Mouse (Mus musculus): ENCODE results near the gene Htr5b. TPM values are rescaled to one million over a fixed set of nuclear protein-coding genes. Genes with fewer than 3 reads are reported as not detected.

The Htr5b gene
- polyA plus RNA-seq (2021) = not detected

- no peak for DNase-seq (ENCODE audit: low read depth, low spot score)
- in situ Hi-C loops (cut with MboI; ENCODE audit: low pct_unique_long_range_greater_than_20kb) = no loop called here
- peaks cover 19% of the 10 kb centered on the region for H3K27me3 ChIP-seq
- no peak for ATAC-seq
- POLR2A ChIA-PET = interaction anchor here (0.6 kb wide), 1 partner anchor 1143 kb away, joined by 3 read pairs; no protein-coding TSS in a partner anchor
- CTCF ChIA-PET = interaction anchor here (0.8 kb wide), 1 partner anchor 19 kb away, joined by 4 read pairs; no protein-coding TSS in a partner anchor
- TF ChIP-seq CTCF (IDR thresholded peaks at IDR 0.05) = no peak
Observed at GRCm38 (mm10) chr1:121528399-121528720, at the start of gene Htr5b. Gene Htr5b (minus strand): TSS chr1:121528465.

DNA sequence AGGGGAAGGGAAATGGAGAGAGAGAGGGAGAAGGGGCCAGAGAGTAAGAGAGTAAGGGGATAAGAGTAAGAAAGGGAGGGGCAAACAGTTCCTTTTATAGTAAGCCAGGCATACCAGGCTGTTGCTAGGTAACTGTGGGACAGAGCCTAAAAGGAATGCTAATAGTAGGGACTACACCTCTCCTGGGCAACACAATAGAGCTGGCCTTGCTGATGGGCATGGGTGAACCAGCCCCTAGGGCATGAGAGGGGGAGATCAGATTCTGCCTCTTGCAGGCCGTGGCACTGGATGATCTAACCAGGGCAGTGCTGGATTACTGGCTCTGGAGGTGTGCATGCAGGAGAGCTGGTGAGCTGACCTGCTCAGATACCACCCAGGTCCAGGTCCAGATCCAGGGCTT is 49.2 kb upstream of the Htr5b start:
- TF ChIP-seq CTCF (IDR thresholded peaks at IDR 0.05) = no peak
- in situ Hi-C loops (cut with MboI; ENCODE audit: low pct_unique_long_range_greater_than_20kb) = no loop called here
- ChIA-PET CTCF (no interaction called here), POLR2A (no interaction called here)
- ATAC-seq (no peak), DNase-seq (ENCODE audit: low read depth, low spot score) (no peak)
- no peaks in the 10 kb centered on the region for H3K27me3 ChIP-seq

- no peak for ATAC-seq
- peaks cover 5% of the 10 kb centered on the region for H3K27me3 ChIP-seq
- POLR2A ChIA-PET = no interaction called here
- no peak for DNase-seq (ENCODE audit: low read depth, low spot score)
- TF ChIP-seq CTCF (IDR thresholded peaks at IDR 0.05) = no peak
- in situ Hi-C loops (cut with MboI; ENCODE audit: low pct_unique_long_range_greater_than_20kb) = no loop called here
- CTCF ChIA-PET = no interaction called here
Observed at GRCm38 (mm10) chr1:121570522-121570921, 42.3 kb upstream of the Htr5b start.

DNA sequence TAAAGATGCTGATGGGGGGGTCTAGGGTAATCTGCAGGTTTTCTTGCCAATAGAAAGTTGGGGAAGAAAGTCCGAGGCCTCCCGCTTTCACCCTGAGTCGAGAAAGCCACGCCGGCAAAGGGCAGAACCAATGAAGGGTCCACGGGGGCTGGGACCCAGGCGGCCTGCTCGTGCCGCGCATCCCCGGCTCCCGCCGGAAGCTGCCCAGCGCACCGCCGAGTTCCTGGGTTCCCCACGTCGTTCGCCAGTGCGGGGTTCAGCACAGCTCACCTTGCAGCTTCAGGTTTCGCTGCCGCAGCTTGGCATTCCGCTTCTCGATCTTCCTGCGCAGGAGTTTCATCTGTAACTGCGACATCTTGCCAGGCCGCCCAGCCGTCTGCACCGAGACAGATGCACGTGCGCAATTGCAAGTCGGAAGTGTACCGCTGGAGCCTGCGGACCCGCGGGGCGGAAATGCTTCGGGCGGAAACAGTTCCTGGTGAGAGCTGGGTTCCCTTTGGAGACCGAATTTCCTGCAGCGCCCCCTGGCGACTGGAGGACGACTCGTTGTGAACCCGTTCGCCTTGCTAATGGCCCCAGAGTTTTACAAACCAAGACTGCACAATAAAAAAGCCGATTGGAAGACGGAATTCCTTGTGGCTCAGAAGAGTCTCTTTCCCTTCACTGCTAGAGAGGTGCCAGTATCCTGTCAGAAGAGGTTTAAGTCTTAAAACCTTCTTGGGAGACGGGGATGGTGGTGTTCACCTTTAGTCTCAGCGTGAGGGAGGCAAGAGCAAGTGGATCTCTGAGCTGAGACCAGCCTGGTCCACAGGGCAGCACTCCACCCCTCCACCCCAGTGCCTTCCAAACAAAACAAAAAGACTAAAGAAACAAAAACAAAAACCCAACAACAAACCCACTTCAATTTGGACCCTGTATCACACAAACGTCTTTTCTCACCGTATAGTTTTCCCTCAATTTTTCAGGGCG is 39.5 kb upstream of the Htr5b start, which contains the start of gene Ddx18:
Gene Ddx18, minus strand, starts transcription at position 469 of the 969 bp plus-strand sequence.
- peak; percentile 71 for DNase-seq (ENCODE audit: low read depth, low spot score)
- peak; percentile 98 for ATAC-seq
- ChIA-PET CTCF (interaction anchor here (0.8 to 1.7 kb wide), 4 partner anchors 9 to 97 kb away, joined by 3 to 5 read pairs (median 4); no protein-coding TSS in a partner anchor), POLR2A (interaction anchor here (1.0 kb wide), 1 partner anchor 15 kb away, joined by 3 read pairs; no protein-coding TSS in a partner anchor)
- peak; percentile 99 for TF ChIP-seq CTCF (IDR thresholded peaks at IDR 0.05)
- H3K27me3 ChIP-seq = peaks cover 5% of the 10 kb centered on the region
- in situ Hi-C loops (cut with MboI; ENCODE audit: low pct_unique_long_range_greater_than_20kb) = no loop called here

- no peaks in the 10 kb centered on the region for H3K27me3 ChIP-seq
- ChIA-PET CTCF (no interaction called here), POLR2A (no interaction called here)
- in situ Hi-C loops (cut with MboI; ENCODE audit: low pct_unique_long_range_greater_than_20kb) = no loop called here
- ATAC-seq (no peak), DNase-seq (ENCODE audit: low read depth, low spot score) (no peak)
- no peak for TF ChIP-seq CTCF (IDR thresholded peaks at IDR 0.05)
Observed at GRCm38 (mm10) chr1:121557861-121558260, 29.6 kb upstream of the Htr5b start.

DNA sequence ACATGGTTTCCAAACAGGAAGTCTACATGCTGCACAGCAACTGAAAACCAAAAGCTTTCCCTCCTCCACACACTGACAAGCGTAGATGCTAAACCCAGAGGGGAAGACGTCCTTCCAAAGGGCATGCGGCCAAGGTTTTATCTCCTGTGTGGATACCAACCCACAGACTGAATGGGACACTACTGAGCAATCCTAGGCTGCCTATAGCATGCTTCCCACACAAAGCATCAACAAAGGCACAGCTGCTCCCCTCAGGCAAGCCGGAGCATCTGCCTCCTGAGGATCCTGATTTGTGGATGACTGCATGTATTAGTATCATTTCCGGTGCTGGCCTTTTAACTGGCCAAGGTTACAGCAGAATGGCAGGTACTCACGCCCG is 23.2 kb upstream of the Htr5b start:
- no peak for TF ChIP-seq CTCF (IDR thresholded peaks at IDR 0.05)
- no peak for DNase-seq (ENCODE audit: low read depth, low spot score)
- ATAC-seq = no peak
- ChIA-PET POLR2A (no interaction called here), CTCF (interaction anchor here (1.4 kb wide), 1 partner anchor 11 kb away, joined by 3 read pairs; no protein-coding TSS in a partner anchor)
- no peaks in the 10 kb centered on the region for H3K27me3 ChIP-seq
- in situ Hi-C loops (cut with MboI; ENCODE audit: low pct_unique_long_range_greater_than_20kb) = no loop called here

- POLR2A ChIA-PET = no interaction called here
- peaks cover 4% of the 10 kb centered on the region for H3K27me3 ChIP-seq
- no peak for TF ChIP-seq CTCF (IDR thresholded peaks at IDR 0.05)
- DNase-seq (ENCODE audit: low read depth, low spot score) = no peak
- CTCF ChIA-PET = interaction anchor here (1.4 to 1.7 kb wide), 2 partner anchors 11 to 58 kb away, joined by 3 to 5 read pairs; no protein-coding TSS in a partner anchor
- in situ Hi-C loops (cut with MboI; ENCODE audit: low pct_unique_long_range_greater_than_20kb) = no loop called here
- no peak for ATAC-seq
Observed at GRCm38 (mm10) chr1:121550801-121551456, 22.7 kb upstream of the Htr5b start.

DNA sequence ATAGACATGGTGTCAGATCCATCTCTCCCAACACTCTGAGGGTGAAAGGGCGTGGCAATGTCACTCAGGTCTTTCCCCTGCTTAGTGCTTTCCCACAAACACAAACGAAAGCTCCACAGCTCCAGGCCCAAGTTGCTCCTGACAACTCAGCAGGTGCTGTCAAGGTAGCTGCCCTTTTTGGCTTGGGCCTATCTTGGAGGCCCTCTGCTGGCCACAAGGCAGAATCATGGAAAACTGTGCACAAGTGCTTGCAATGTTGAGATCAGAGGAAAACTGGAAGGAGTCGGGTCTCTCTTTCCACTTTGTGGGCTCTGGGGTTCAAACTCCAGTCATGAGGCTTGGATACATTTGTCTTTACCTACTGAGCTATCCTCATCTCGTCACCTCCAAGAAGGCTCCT is 21.2 kb upstream of the Htr5b start:
- CTCF ChIA-PET = interaction anchor here (0.7 to 2.0 kb wide), 9 partner anchors 8 to 114 kb away, joined by 3 to 6 read pairs (median 4); no protein-coding TSS in a partner anchor
- H3K27me3 ChIP-seq = peaks cover 13% of the 10 kb centered on the region
- DNase-seq (ENCODE audit: low read depth, low spot score) = no peak
- in situ Hi-C loops (cut with MboI; ENCODE audit: low pct_unique_long_range_greater_than_20kb) = loop anchor here (5.0 kb wide), 1 partner anchor 107 kb away; no protein-coding TSS in a partner anchor
- no peak for TF ChIP-seq CTCF (IDR thresholded peaks at IDR 0.05)
- POLR2A ChIA-PET = no interaction called here
- ATAC-seq = no peak

GRCm38 (mm10) chr1:121548667-121549066 is 20.4 kb upstream of the Htr5b start:
- ChIA-PET POLR2A (no interaction called here), CTCF (interaction anchor here (1.1 to 2.0 kb wide), 5 partner anchors 11 to 113 kb away, joined by 3 to 6 read pairs (median 4); no protein-coding TSS in a partner anchor)
- peaks cover 19% of the 10 kb centered on the region for H3K27me3 ChIP-seq
- ATAC-seq (no peak), DNase-seq (ENCODE audit: low read depth, low spot score) (no peak)
- in situ Hi-C loops (cut with MboI; ENCODE audit: low pct_unique_long_range_greater_than_20kb) = loop anchor here (5.0 kb wide), 1 partner anchor 106 kb away; no protein-coding TSS in a partner anchor
- TF ChIP-seq CTCF (IDR thresholded peaks at IDR 0.05) = no peak

DNA sequence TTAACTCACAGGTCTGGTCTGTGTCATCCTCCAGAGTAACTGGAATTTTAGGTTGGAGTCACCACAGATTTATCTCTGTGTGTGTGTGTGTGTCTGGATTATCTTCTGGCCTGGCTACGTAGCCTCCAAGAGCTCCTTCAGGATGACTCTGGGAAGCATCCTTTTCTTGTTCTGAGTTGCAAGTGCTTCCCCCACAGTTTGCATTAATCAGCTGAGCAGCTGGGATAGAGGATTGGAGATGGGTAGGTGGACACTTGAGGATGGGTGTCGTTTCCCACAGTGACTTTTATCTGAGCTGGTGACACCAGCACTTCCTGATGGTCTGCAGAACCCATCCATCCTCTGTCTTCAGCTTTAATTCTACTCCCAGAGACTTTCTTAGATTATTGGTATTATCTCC is 18.6 kb upstream of the Htr5b start:
- ATAC-seq = no peak
- CTCF ChIA-PET = interaction anchor here (0.9 to 2.1 kb wide), 4 partner anchors 9 to 106 kb away, joined by 3 to 4 read pairs (median 4); no protein-coding TSS in a partner anchor

More for the DNA sequence above, 18.6 kb upstream of the Htr5b start:
- POLR2A ChIA-PET = no interaction called here
- DNase-seq (ENCODE audit: low read depth, low spot score) = no peak
- no peak for TF ChIP-seq CTCF (IDR thresholded peaks at IDR 0.05)
- in situ Hi-C loops (cut with MboI; ENCODE audit: low pct_unique_long_range_greater_than_20kb) = loop anchor here (5.0 kb wide), 1 partner anchor 105 kb away; no protein-coding TSS in a partner anchor
- H3K27me3 ChIP-seq = peaks cover 26% of the 10 kb centered on the region

Measured in Patski (cell line).